Mouse (Mus musculus): ENCODE results near the gene Spata13. TPM values are rescaled to one million over a fixed set of nuclear protein-coding genes. Genes with fewer than 3 reads are reported as not detected.

Spata13 gene
- polyA plus RNA-seq, 1 experiment from 2014 or later = 63.2 TPM

DNA sequence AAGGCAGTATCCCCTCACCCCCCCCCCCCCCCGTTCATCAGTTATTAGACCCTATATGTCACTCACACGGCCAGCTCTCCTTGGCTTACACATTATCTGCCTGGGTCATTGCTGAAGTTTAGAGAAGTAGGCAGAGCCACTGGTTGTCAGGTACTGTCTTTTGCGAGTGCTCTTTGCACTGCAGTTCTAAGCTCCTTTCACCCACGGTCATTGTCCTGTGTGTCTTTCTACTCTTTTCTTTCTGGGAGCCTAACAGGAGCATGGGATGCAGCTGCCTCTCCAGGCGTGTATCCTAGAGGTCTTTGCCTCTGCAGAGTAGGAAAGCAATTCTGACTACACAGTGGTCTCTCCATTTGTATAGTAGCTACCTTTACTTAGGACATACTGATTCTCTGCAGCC lies 27.5 kb downstream of the Spata13 start:
- H3K4me3 ChIP-seq = no peak overlapping the region
- H3K4me1 ChIP-seq = peaks cover 5% of the 10 kb centered on the region
- H3K36me3 ChIP-seq = no peaks in the 10 kb centered on the region
- H3K27ac ChIP-seq = no peak overlapping the region
- no peak overlapping the region for H3K4me2 ChIP-seq (replicated peaks)
- 89% methylated on average over 5 of the region's 5 CpGs for WGBS
- H3K27me3 ChIP-seq = no peaks in the 10 kb centered on the region
- ATAC-seq (ENCODE audit: low FRiP score) = no peak
- H3K9me3 ChIP-seq (replicated peaks) = no peaks in the 10 kb centered on the region
- H3K9ac ChIP-seq = no peak overlapping the region

GRCm38 (mm10) chr14:60663309-60663940 lies 29.6 kb downstream of the Spata13 start:
- H3K4me2 ChIP-seq (replicated peaks) = no peak overlapping the region
- H3K9ac ChIP-seq = no peak overlapping the region
- 86% methylated on average over 11 of the region's 11 CpGs for WGBS
- no peaks in the 10 kb centered on the region for H3K9me3 ChIP-seq (replicated peaks)
- H3K4me3 ChIP-seq = no peak overlapping the region
- H3K27me3 ChIP-seq = no peaks in the 10 kb centered on the region
- no peak for ATAC-seq (ENCODE audit: low FRiP score)
- peaks cover 5% of the 10 kb centered on the region for H3K4me1 ChIP-seq
- no peaks in the 10 kb centered on the region for H3K36me3 ChIP-seq
- no peak overlapping the region for H3K27ac ChIP-seq

DNA sequence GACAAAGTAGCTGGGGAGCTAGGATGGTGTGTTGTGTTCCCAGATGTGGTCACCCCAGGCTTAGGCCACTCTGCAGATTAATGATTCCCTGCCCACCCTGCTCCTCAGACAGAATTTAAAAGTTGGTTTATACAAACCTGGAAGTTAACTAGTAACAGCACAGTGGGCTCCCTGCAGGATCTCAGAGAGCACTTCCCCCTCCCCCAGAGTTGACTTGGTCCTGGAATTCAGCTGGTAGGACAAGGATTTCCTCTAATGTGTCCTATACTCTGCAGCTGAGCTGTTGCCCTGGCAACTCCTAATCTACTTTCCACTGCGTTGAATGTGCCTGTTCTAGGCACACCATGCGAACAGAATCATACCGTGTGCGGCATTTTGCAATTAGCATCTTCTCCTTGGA lies 30.8 kb downstream of the Spata13 start:
- H3K27ac ChIP-seq = no peak overlapping the region
- no peaks in the 10 kb centered on the region for H3K27me3 ChIP-seq
- no peaks in the 10 kb centered on the region for H3K9me3 ChIP-seq (replicated peaks)
- WGBS = 31% methylated on average over 4 of the region's 4 CpGs
- peaks cover 5% of the 10 kb centered on the region for H3K4me1 ChIP-seq
- 0 out of 2 replicates have a peak, but pooled peaks have one; percentile 38 for ATAC-seq (ENCODE audit: low FRiP score)
- no peak overlapping the region for H3K4me2 ChIP-seq (replicated peaks)
- H3K4me3 ChIP-seq = no peak overlapping the region
- H3K9ac ChIP-seq = no peak overlapping the region
- no peaks in the 10 kb centered on the region for H3K36me3 ChIP-seq

DNA sequence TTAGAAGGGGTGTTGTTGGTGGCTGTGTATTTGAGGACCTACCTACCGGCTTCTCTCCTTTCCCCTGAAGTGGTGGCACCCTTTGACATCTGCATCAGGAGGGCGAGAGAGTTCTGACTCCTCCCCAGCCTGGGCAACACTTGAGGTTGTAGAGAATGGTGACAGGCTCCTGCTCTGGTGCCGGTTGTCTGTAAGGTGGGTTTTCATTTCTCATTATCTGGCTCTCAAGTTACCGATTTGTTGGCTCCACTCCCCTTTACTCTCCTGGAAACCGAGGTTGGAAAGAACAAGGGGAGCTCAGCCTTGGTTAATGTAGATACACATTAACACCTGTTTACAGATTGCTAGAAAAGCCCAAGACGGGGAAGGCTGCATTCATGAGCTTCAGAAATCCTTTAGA lies 31.5 kb downstream of the Spata13 start:
- no peaks in the 10 kb centered on the region for H3K36me3 ChIP-seq
- H3K9me3 ChIP-seq (replicated peaks) = no peaks in the 10 kb centered on the region
- no peak overlapping the region for H3K4me3 ChIP-seq
- H3K4me2 ChIP-seq (replicated peaks) = no peak overlapping the region
- peaks cover 7% of the 10 kb centered on the region for H3K4me1 ChIP-seq
- no peaks in the 10 kb centered on the region for H3K27me3 ChIP-seq
- no peak for ATAC-seq (ENCODE audit: low FRiP score)
- WGBS = 69% methylated on average over 6 of the region's 6 CpGs
- no peak overlapping the region for H3K27ac ChIP-seq
- H3K9ac ChIP-seq = no peak overlapping the region

DNA sequence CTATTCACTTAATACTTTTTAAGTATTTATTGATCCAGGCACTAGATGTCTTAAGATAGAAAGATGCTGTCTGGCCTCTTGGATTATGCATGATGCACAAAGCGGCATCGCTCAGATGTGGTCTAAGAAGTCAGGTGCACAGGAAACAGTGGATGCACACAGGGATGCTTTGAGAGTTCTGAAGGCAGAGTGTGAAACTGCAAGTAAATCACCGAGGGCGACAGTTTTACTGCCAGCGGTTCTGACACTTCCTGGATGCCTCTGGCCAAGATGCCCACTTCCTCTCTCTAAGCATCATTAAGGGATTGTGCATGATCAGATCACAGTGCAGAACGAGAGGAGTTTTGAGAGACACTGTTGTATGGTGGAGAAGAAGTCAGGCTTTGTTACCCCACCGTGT lies 32.5 kb downstream of the Spata13 start:
- H3K9ac ChIP-seq = no peak overlapping the region
- ATAC-seq (ENCODE audit: low FRiP score) = no peak
- H3K27ac ChIP-seq = no peak overlapping the region
- H3K4me3 ChIP-seq = no peak overlapping the region
- H3K4me2 ChIP-seq (replicated peaks) = no peak overlapping the region
- H3K9me3 ChIP-seq (replicated peaks) = no peaks in the 10 kb centered on the region
- H3K4me1 ChIP-seq = peaks cover 13% of the 10 kb centered on the region
- WGBS = 89% methylated on average over 7 of the region's 7 CpGs
- H3K36me3 ChIP-seq = no peaks in the 10 kb centered on the region
- H3K27me3 ChIP-seq = no peaks in the 10 kb centered on the region

GRCm38 (mm10) chr14:60670191-60670590 lies 36.4 kb downstream of the Spata13 start:
- Histone ChIP-seq H3K9ac (no peak overlapping the region), H3K9me3 (replicated peaks) (no peaks in the 10 kb centered on the region), H3K27me3 (no peaks in the 10 kb centered on the region), H3K4me1 (peaks cover 13% of the 10 kb centered on the region), H3K4me3 (no peak overlapping the region), H3K4me2 (replicated peaks) (no peak overlapping the region), H3K27ac (peak overlapping the region; percentile 9; the same call in 1 of the 2 replicates), H3K36me3 (no peaks in the 10 kb centered on the region)
- WGBS = 41% methylated on average over 7 of the region's 7 CpGs
- ATAC-seq (ENCODE audit: low FRiP score) = 0 out of 2 replicates have a peak, but pooled peaks have one; percentile 29

- H3K9me3 ChIP-seq (replicated peaks) = no peaks in the 10 kb centered on the region
- ATAC-seq (ENCODE audit: low FRiP score) = no peak
- H3K27ac ChIP-seq = no peak overlapping the region
- no peak overlapping the region for H3K4me2 ChIP-seq (replicated peaks)
- H3K4me1 ChIP-seq = peaks cover 14% of the 10 kb centered on the region
- no peaks in the 10 kb centered on the region for H3K27me3 ChIP-seq
- no peaks in the 10 kb centered on the region for H3K36me3 ChIP-seq
- WGBS = 77% methylated on average over 2 of the region's 2 CpGs
- no peak overlapping the region for H3K9ac ChIP-seq
- H3K4me3 ChIP-seq = no peak overlapping the region
Measured at GRCm38 (mm10) chr14:60671504-60671903, 37.7 kb downstream of the Spata13 start.

GRCm38 (mm10) chr14:60675697-60676096 lies 41.9 kb downstream of the Spata13 start:
- no peak overlapping the region for H3K27ac ChIP-seq
- H3K4me3 ChIP-seq = no peak overlapping the region
- no peak overlapping the region for H3K9ac ChIP-seq
- H3K4me2 ChIP-seq (replicated peaks) = no peak overlapping the region
- no peaks in the 10 kb centered on the region for H3K36me3 ChIP-seq
- no peaks in the 10 kb centered on the region for H3K27me3 ChIP-seq
- peaks cover 11% of the 10 kb centered on the region for H3K4me1 ChIP-seq
- no peak for ATAC-seq (ENCODE audit: low FRiP score)
- H3K9me3 ChIP-seq (replicated peaks) = no peaks in the 10 kb centered on the region
- WGBS = 93% methylated on average over 4 of the region's 4 CpGs

- no peaks in the 10 kb centered on the region for H3K27me3 ChIP-seq
- no peak overlapping the region for H3K4me3 ChIP-seq
- H3K36me3 ChIP-seq = no peaks in the 10 kb centered on the region
- no peaks in the 10 kb centered on the region for H3K9me3 ChIP-seq (replicated peaks)
- no peak overlapping the region for H3K27ac ChIP-seq
- no peak overlapping the region for H3K4me2 ChIP-seq (replicated peaks)
- ATAC-seq (ENCODE audit: low FRiP score) = no peak
- peaks cover 7% of the 10 kb centered on the region; the same call in 1 of the 2 replicates for H3K4me1 ChIP-seq
- no peak overlapping the region for H3K9ac ChIP-seq
- WGBS = 90% methylated on average over 2 of the region's 2 CpGs
Measured at GRCm38 (mm10) chr14:60676625-60677314, 43.0 kb downstream of the Spata13 start.

DNA sequence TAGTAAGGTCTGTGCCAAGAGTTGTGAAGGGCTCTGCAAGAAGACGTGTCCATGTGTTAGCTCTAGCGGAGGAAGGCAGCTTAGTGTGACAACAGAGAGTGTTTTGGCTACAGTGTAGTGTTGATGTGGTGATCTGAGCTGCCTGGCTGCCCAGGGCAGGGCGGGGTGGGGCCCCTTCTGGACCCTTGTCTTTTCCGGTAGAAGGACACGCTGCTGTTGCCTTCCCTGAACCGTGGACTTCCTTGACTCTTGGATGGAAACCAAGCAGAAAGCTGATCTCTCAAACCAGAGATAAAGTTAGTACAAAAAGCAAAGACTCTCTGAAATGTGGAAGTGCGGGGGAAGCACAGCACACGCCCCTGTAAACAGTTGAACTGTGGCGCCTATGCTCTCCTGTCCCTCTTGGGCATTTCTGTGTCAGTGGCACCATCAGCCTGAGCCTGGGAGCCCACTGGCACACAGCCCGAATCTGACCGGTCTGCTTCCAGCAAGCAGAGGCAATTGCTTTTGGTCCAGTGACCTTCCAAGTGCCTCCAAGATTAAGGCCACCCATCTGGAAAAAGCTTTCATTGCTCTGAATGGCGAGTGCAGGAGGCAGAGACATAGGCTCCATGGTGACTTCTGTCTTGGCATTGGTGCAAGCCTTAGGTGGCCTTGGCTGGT lies 48.7 kb downstream of the Spata13 start:
- no peaks in the 10 kb centered on the region for H3K27me3 ChIP-seq
- no peaks in the 10 kb centered on the region for H3K9me3 ChIP-seq (replicated peaks)
- ATAC-seq (ENCODE audit: low FRiP score) = no peak
- no peak overlapping the region for H3K4me2 ChIP-seq (replicated peaks)
- 68% methylated on average over 12 of the region's 12 CpGs for WGBS
- H3K36me3 ChIP-seq = no peaks in the 10 kb centered on the region
- H3K4me1 ChIP-seq = peaks cover 28% of the 10 kb centered on the region
- H3K4me3 ChIP-seq = no peak overlapping the region
- no peak overlapping the region for H3K9ac ChIP-seq
- H3K27ac ChIP-seq = peak overlapping the region; percentile 52; the same call in 1 of the 2 replicates

GRCm38 (mm10) chr14:60683989-60684388 lies 50.2 kb downstream of the Spata13 start:
- Histone ChIP-seq H3K4me3 (no peak overlapping the region), H3K36me3 (no peaks in the 10 kb centered on the region), H3K9ac (no peak overlapping the region), H3K27me3 (no peaks in the 10 kb centered on the region), H3K27ac (no peak overlapping the region), H3K9me3 (replicated peaks) (no peaks in the 10 kb centered on the region), H3K4me1 (peaks cover 36% of the 10 kb centered on the region), H3K4me2 (replicated peaks) (no peak overlapping the region)
- ATAC-seq (ENCODE audit: low FRiP score) = no peak
- 82% methylated on average over 10 of the region's 10 CpGs for WGBS

DNA sequence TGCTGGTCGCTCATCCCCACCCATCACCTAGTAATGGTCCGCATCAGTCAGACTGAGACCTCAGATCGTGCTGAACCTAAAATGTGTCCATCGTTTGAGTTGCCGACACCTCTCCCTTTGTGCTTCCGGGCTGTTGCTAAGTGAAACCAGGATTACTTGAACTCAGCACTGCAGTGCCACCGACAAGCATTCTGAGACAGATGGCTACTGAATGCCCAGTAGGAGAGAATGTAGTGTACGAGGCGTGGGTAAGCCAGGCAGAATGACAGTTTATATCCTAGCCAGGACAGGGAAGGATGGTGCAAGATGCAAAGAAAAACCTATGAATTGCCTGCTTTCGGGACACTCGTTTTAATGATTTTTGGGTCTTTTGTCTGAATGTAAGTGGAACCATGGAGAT lies 52.9 kb downstream of the Spata13 start:
- H3K4me1 ChIP-seq = peaks cover 56% of the 10 kb centered on the region
- no peak overlapping the region for H3K4me3 ChIP-seq
- H3K9me3 ChIP-seq (replicated peaks) = no peaks in the 10 kb centered on the region
- no peaks in the 10 kb centered on the region for H3K27me3 ChIP-seq
- WGBS = 58% methylated on average over 11 of the region's 11 CpGs
- ATAC-seq (ENCODE audit: low FRiP score) = no peak
- H3K27ac ChIP-seq = peak overlapping the region; percentile 26
- H3K36me3 ChIP-seq = peaks cover 3% of the 10 kb centered on the region; the same call in 1 of the 2 replicates
- H3K4me2 ChIP-seq (replicated peaks) = peak overlapping the region; percentile 32
- no peak overlapping the region for H3K9ac ChIP-seq

All from hindbrain, embryonic 12.5 days (tissue).